Mouse (Mus musculus) liver, embryonic 14.5 days (tissue): ENCODE measurements around the gene Unc45a. TPM values are rescaled to one million over a fixed set of nuclear protein-coding genes. Genes with fewer than 3 reads are reported as not detected.
A peak's percentile ranks its signal among the peaks of the same experiment; 100 is the strongest.

Experiments
- ATAC-seq: fragments of 200-750 bp; cut with Nextera tagmentation; 2 replicates; pipeline ENCODE4 v1.8.0; 2017; ENCODE audit warnings: moderate number of reproducible peaks, mild to moderate bottlenecking, moderate library complexity; ENCODE audit not compliant: insufficient read depth
- DNase-seq, 3 experiments: peaks; one replicate each; pipeline ENCODE4 v3.0.0-alpha.2; 2012 to 2013; ENCODE audit warnings: low read depth in 3 of 3, low spot score in 3 of 3
- H3K27ac ChIP-seq: fragments of 300-500 bp; sonication (generic); 2 replicates; pipeline ENCODE4 v1.5.1; 2014; ENCODE audit warnings: moderate library complexity, mild to moderate bottlenecking, control low read depth, inconsistent platforms
- H3K27me3 ChIP-seq: fragments of 300-500 bp; sonication (generic); 2 replicates; pipeline ENCODE4 v1.6.1; 2014; ENCODE audit warnings: mild to moderate bottlenecking, low read length, moderate library complexity; ENCODE audit not compliant: control insufficient read depth, insufficient read depth
- H3K36me3 ChIP-seq: fragments of 300-500 bp; sonication (generic); replicated peaks from 2 replicates; pipeline ENCODE4 v1.6.1; 2014; ENCODE audit warnings: low read depth; ENCODE audit not compliant: control insufficient read depth, insufficient read depth
- H3K4me1 ChIP-seq, 2 experiments: fragments of 200-500 bp in 1 of 2; fragments of 300-500 bp in 1 of 2; sonication (generic) in 1 of 2; replicated peaks; 2 replicates each; pipeline ENCODE4 v1.6.1; 2012 to 2014; ENCODE audit warnings: antibody characterized with exemption in 1 of 2, inconsistent platforms in 1 of 2, low read length in 1 of 2; ENCODE audit not compliant: control insufficient read depth in 2 of 2, insufficient read depth in 2 of 2
- H3K4me2 ChIP-seq: fragments of 300-500 bp; sonication (generic); 2 replicates; pipeline ENCODE4 v1.6.1; 2014; ENCODE audit warnings: low read depth, mild to moderate bottlenecking, control low read depth, moderate library complexity
- H3K4me3 ChIP-seq, 2 experiments: fragments of 200-500 bp in 1 of 2; fragments of 300-500 bp in 1 of 2; sonication (generic) in 1 of 2; 2 replicates each; pipeline ENCODE4 v1.5.1; 2012 to 2014; ENCODE audit warnings: low read depth in 2 of 2, low read length in 2 of 2, mild to moderate bottlenecking in 2 of 2, control low read depth in 1 of 2, inconsistent platforms in 1 of 2, moderate library complexity in 1 of 2; ENCODE audit not compliant: insufficient read depth in 1 of 2
- H3K9ac ChIP-seq: fragments of 300-500 bp; sonication (generic); replicated peaks from 2 replicates; pipeline ENCODE4 v1.6.1; 2014; ENCODE audit warnings: mild to moderate bottlenecking, control low read depth, moderate library complexity
- H3K9me3 ChIP-seq: fragments of 300-500 bp; sonication (generic); 2 replicates; pipeline ENCODE4 v1.6.1; 2016; ENCODE audit warnings: low read length, mixed read lengths; ENCODE audit not compliant: control insufficient read depth
- CTCF ChIP-seq: IDR thresholded peaks from 2 replicates; pipeline ENCODE4 v1.5.1; 2016; ENCODE audit warnings: antibody characterized with exemption, low read depth, control low read depth
- EP300 ChIP-seq: IDR thresholded peaks from 2 replicates; pipeline ENCODE4 v1.6.1; 2016; ENCODE audit warnings: antibody characterized with exemption, low read depth
- WGBS: fragments of 180-500 bp; shearing (Covaris S2); extraction: QIAGEN DNeasy Blood & Tissue Kit; methylation state at CpG from one replicate; pipeline ENCODE4 v1.1.7; 2014; ENCODE audit not compliant: insufficient replicate concordance; 5-methylcytosine and 5-hydroxymethylcytosine counted together
- polyA plus RNA-seq, 2 experiments: library from polyadenylated mRNA; depleted of rRNA in 1 of 2; stranded (reverse) in 1 of 2; unstranded in 1 of 2; fragments of >200 nt; fragmentation: Nextera tagmentation in 1 of 2; extraction: Ambion mirVana in 1 of 2; gene quantifications; 2 replicates each; pipeline versions ENCODE4 v1.2.1 to v1.2.3; 2012 to 2014

Gene Unc45a
- polyA plus RNA-seq, 2 experiments: 5.6 to 7.1 TPM

DNA sequence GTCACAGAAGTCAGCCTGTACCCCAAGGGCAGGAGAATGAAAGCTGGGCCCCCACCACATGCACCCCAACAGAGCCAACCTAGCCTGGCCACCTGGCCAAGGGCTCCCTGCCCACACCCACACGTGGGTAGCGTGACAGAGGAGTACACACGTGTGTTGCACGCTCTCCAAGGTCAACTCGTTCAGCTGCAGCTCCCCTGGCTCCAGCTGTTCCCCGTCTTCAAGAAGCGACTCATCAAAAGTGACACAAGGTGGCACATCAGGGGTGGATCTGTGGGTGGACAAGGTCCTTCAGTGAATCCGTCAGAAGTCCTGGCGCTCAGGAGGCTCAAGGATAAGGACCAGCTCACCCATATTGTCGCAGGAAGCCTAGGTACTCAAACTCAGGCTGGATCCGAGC lies 42.1 kb upstream of the Unc45a start:
- 74% methylated on average over 11 of the region's 11 CpGs for WGBS
- DNase-seq: no peak

DNA sequence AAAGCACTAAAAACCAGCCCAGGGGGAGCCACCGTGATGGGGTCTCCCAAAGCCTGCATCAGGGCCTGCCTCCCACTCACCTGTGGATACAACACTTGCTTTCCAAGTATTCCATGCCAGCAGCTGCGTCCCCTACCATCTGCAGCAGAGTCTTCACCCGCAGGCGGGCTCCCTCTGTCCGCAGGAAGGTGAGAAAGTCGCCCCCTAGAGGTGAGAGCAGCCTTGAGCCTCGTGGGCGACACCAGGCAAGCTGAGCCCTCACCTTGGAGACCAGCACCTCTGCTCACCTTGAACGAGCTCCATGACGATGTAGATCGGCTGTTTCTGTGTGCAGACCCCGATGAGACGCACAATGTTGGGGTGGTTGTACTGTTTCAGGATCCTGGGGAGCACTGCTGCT lies 38.7 kb upstream of the Unc45a start:
- Histone ChIP-seq H3K4me3 (no peak overlapping the region), H3K9me3 (no peaks in the 10 kb centered on the region), H3K4me2 (no peak overlapping the region), H3K27me3 (no peaks in the 10 kb centered on the region), H3K36me3 (no peaks in the 10 kb centered on the region), H3K9ac (no peak overlapping the region), H3K27ac (no peak overlapping the region), H3K4me1 (peaks cover 0 to 3% of the 10 kb centered on the region in 2 experiments; a peak in 1 of 4 replicates)
- TF ChIP-seq EP300 (no peak), CTCF (peak; percentile 81)
- no peak for ATAC-seq
- no peak for DNase-seq
- WGBS: 60% methylated on average over 13 of the region's 13 CpGs

More for the DNA sequence above, 42.1 kb upstream of the Unc45a start:
- Histone ChIP-seq H3K4me2 (no peak overlapping the region), H3K4me3 (no peak overlapping the region), H3K9ac (no peak overlapping the region), H3K4me1 (no peaks in the 10 kb centered on the region), H3K27ac (no peak overlapping the region), H3K9me3 (no peaks in the 10 kb centered on the region), H3K27me3 (peaks cover 14% of the 10 kb centered on the region), H3K36me3 (no peaks in the 10 kb centered on the region)
- TF ChIP-seq CTCF (no peak), EP300 (no peak)
- no peak for ATAC-seq

DNA sequence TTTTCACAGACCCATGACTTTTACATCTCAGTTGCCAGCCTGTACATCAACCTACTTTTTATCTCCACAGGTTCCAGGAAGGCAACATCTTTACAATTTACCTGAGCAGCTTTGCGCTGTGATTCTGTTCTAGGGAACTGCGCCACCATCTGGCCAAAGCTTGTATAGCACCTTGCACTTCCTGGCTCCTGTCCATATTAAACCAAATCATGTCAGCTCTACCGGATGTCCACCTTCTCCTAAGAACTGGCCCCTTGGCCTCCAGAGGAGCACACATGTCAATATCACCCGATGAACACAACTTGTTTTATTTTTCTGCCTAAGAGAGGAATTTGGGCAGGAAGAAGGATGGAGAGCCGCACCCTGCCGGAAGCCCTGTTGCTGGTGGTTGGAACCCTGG lies 36.7 kb upstream of the Unc45a start:
- Histone ChIP-seq H3K9ac (no peak overlapping the region), H3K36me3 (no peaks in the 10 kb centered on the region), H3K4me1 (peaks cover 0 to 3% of the 10 kb centered on the region in 2 experiments; a peak in 1 of 4 replicates), H3K9me3 (no peaks in the 10 kb centered on the region), H3K4me2 (no peak overlapping the region), H3K4me3 (no peak overlapping the region), H3K27ac (no peak overlapping the region), H3K27me3 (no peaks in the 10 kb centered on the region)
- ATAC-seq (no peak), DNase-seq (no peak)
- peak; percentile 87 for TF ChIP-seq CTCF
- no peak for TF ChIP-seq EP300
- WGBS: 37% methylated on average over 6 of the region's 6 CpGs

DNA sequence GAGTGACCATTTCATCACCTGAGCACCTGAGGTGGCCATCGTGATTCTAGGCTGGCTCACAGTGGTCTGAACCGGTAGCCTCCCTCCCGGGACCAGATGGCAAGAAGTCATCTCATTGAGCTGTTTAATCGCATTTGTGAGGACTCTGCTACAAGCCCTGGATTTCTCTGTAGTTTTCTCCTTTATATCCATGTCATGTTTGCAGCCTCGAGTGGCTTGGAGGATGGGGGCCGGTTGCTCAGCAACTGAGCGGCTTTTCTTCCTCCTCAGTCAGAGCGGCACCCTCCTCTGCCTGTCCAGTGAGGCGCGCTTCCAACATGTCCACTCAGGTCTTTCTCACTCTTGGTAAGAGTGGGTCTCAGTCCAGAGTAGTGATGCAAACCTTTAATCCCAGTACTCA lies 35.4 kb upstream of the Unc45a start:
- 75% methylated on average over 10 of the region's 10 CpGs for WGBS
- H3K36me3 ChIP-seq: no peaks in the 10 kb centered on the region
- H3K4me3 ChIP-seq: no peak overlapping the region
- no peak for ATAC-seq
- no peak overlapping the region for H3K27ac ChIP-seq
- no peaks in the 10 kb centered on the region for H3K9me3 ChIP-seq
- TF ChIP-seq CTCF: no peak
- no peak for TF ChIP-seq EP300
- DNase-seq: no peak
- no peak overlapping the region for H3K4me2 ChIP-seq
- peaks cover 0 to 3% of the 10 kb centered on the region in 2 experiments; a peak in 1 of 4 replicates for H3K4me1 ChIP-seq
- H3K27me3 ChIP-seq: peaks cover 11% of the 10 kb centered on the region
- no peak overlapping the region for H3K9ac ChIP-seq

DNA sequence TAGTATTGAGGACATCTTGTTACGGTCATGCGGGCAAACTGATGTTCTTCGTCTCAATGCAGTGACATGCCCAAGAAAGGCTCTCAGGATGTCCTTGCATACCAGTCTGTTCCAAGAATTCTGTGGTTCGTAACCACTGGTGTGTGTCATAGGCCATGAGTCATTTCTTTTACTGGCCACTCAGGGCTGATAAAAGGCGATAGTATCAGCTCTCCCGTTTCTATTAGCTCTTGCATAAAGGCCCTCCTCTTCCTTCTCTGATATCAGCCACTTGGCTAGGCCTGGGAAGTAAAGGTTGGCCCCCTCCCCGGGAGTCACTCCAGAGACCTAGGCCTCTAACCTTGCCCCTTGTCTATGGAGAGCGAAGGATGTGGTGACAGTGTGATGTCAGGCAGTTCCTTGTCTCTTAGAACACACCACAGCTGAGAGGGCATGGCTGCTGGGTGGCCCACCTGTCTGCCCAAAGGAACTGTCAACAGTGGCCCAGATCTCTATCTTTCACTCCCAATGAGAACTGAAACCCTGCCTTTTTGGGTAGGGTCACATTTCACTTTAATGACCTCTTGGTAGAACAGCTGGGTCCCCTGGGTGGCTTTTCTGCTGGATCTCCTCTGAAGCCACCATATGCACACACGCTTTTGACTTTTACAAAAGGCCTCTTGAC lies 34.7 kb upstream of the Unc45a start:
- Histone ChIP-seq H3K27ac (no peak overlapping the region), H3K36me3 (no peaks in the 10 kb centered on the region), H3K27me3 (peaks cover 17% of the 10 kb centered on the region), H3K9ac (no peak overlapping the region), H3K9me3 (no peaks in the 10 kb centered on the region), H3K4me2 (no peak overlapping the region), H3K4me3 (no peak overlapping the region), H3K4me1 (peaks cover 0 to 3% of the 10 kb centered on the region in 2 experiments; a peak in 1 of 4 replicates)
- no peak for DNase-seq
- no peak for ATAC-seq
- WGBS: 34% methylated on average over 9 of the region's 9 CpGs
- TF ChIP-seq CTCF (no peak), EP300 (no peak)
